Mouse (Mus musculus) liver, embryonic 11.5 days (tissue): Measurements from ENCODE around the gene Hdac9. TPM values are rescaled to one million over a fixed set of nuclear protein-coding genes. Genes with fewer than 3 reads are reported as not detected.
"Not testable (repeated sequence)": the region's sequence is repeated elsewhere in the genome, so short reads cannot be mapped to it uniquely, and the experiment has no call there.

ENCODE experiments used
- ATAC-seq: fragments of 200-750 bp; cut with Nextera tagmentation; replicated peaks from 2 replicates; pipeline ENCODE4 v1.8.0; 2017; ENCODE audit warnings: moderate number of reproducible peaks, mild to moderate bottlenecking, moderate TSS enrichment, moderate library complexity; ENCODE audit not compliant: low FRiP score
- DNase-seq: peaks from one replicate; pipeline ENCODE4 v3.0.0-alpha.2; 2017; ENCODE audit warnings: low spot score
- H3K27ac ChIP-seq: fragments of 300-500 bp; sonication (generic); 2 replicates; pipeline ENCODE4 v1.5.1; 2014; ENCODE audit warnings: mild to moderate bottlenecking, low read depth, low read length, control low read depth
- H3K27me3 ChIP-seq: fragments of 300-500 bp; sonication (generic); replicated peaks from 2 replicates; pipeline ENCODE4 v1.6.1; 2014; ENCODE audit warnings: low read length, mixed read lengths; ENCODE audit not compliant: control insufficient read depth, insufficient read depth
- H3K36me3 ChIP-seq: fragments of 300-500 bp; sonication (generic); 2 replicates; pipeline ENCODE4 v1.6.1; 2014; ENCODE audit warnings: mild to moderate bottlenecking, low read length, moderate library complexity, mixed read lengths; ENCODE audit not compliant: control insufficient read depth, insufficient read depth
- H3K4me1 ChIP-seq: fragments of 300-500 bp; sonication (generic); replicated peaks from 2 replicates; pipeline ENCODE4 v1.6.1; 2014; ENCODE audit warnings: low read length, mixed read lengths; ENCODE audit not compliant: control insufficient read depth, insufficient read depth
- H3K4me2 ChIP-seq: fragments of 300-500 bp; sonication (generic); 2 replicates; pipeline ENCODE4 v1.6.1; 2014; ENCODE audit warnings: mild to moderate bottlenecking, control low read depth, moderate library complexity
- H3K4me3 ChIP-seq: fragments of 300-500 bp; sonication (generic); 2 replicates; pipeline ENCODE4 v1.5.1; 2014; ENCODE audit warnings: low read depth, low read length, control low read depth
- H3K9ac ChIP-seq: fragments of 300-500 bp; sonication (generic); 2 replicates; pipeline ENCODE4 v1.6.1; 2014; ENCODE audit warnings: low read depth, low read length, control low read depth
- H3K9me3 ChIP-seq: fragments of 300-500 bp; sonication (generic); 2 replicates; pipeline ENCODE4 v1.6.1; 2016; ENCODE audit warnings: low read length, inconsistent platforms, mixed read lengths; ENCODE audit not compliant: control insufficient read depth
- WGBS: fragments of 180-500 bp; shearing (Covaris S2); extraction: QIAGEN DNeasy Blood & Tissue Kit; methylation state at CpG from one replicate; pipeline ENCODE4 v1.1.7; 2014; 5-methylcytosine and 5-hydroxymethylcytosine counted together
- polyA plus RNA-seq: library from polyadenylated mRNA; unstranded; fragments of >200 nt; fragmentation: Nextera tagmentation; extraction: Ambion mirVana; gene quantifications from 2 replicates; pipeline ENCODE4 v1.2.1, GENCODE M21; 2014

The Hdac9 gene
- polyA plus RNA-seq, 1 experiment from 2014 or later: 3.5 TPM

GRCm38 (mm10) chr12:34452643-34453042 lies 464.3 kb downstream of the Hdac9 start:
- Histone ChIP-seq H3K9me3 (no peaks in the 10 kb centered on the region), H3K9ac (no peak overlapping the region), H3K27ac (no peak overlapping the region), H3K4me3 (no peak overlapping the region), H3K4me2 (no peak overlapping the region), H3K4me1 (no peaks in the 10 kb centered on the region), H3K27me3 (no peaks in the 10 kb centered on the region), H3K36me3 (no peaks in the 10 kb centered on the region)
- 84% methylated on average over 5 of the region's 5 CpGs for WGBS
- ATAC-seq: no peak
- no peak for DNase-seq

DNA sequence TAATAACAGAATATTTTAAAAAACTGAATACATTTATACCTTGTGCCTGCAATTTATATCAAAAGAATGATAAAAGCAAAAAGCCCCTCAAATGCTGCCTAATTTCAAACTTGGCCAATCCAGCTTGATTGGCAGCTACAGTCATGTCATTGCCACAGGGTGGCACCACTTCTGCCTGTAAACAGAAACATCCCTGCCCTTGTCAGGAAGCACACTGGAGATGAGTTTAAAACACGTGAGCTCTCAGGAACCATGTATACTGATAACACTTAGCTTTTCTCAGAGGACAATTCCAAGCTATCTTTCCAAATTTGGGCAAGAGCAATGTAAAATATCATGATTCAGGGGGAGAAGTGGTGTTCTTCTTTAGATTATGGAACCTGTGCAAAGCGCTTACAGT lies 465.7 kb downstream of the Hdac9 start:
- no peak overlapping the region for H3K9ac ChIP-seq
- ATAC-seq (no peak), DNase-seq (no peak)

DNA sequence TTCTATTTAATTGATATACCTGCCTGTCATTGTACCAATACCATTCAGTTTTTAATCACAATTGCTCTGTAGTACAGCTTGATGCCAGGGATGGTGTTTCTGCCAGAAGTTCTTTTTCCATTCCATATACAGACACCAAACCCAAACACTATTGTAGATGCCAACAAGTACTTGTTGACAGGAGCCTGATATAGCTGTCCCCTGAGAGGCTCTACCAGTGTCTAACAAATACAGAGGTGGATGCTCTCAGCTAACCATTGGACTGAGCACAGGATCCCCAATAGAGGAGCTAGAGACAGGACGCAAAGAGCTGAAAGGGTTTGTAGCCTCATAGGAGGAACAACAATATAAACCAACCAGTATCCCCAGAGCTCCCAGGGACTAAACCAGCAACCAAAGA lies 472.2 kb downstream of the Hdac9 start:
- not testable (repeated sequence) for H3K4me2 ChIP-seq
- 96% methylated on average over 1 of the region's 1 CpGs for WGBS

More for the DNA sequence above, 465.7 kb downstream of the Hdac9 start:
- H3K9me3 ChIP-seq: no peaks in the 10 kb centered on the region
- no peaks in the 10 kb centered on the region for H3K27me3 ChIP-seq
- H3K4me1 ChIP-seq: no peaks in the 10 kb centered on the region
- no peak overlapping the region for H3K27ac ChIP-seq
- no peaks in the 10 kb centered on the region for H3K36me3 ChIP-seq
- H3K4me3 ChIP-seq: no peak overlapping the region
- 48% methylated on average over 2 of the region's 2 CpGs for WGBS
- H3K4me2 ChIP-seq: no peak overlapping the region

GRCm38 (mm10) chr12:34440930-34441329 lies 476.0 kb downstream of the Hdac9 start:
- 57% methylated on average over 8 of the region's 8 CpGs for WGBS
- DNase-seq (no peak), ATAC-seq (no peak)
- Histone ChIP-seq H3K4me3 (no peak overlapping the region), H3K27me3 (no peaks in the 10 kb centered on the region), H3K9me3 (no peaks in the 10 kb centered on the region), H3K4me2 (no peak overlapping the region), H3K4me1 (no peaks in the 10 kb centered on the region), H3K36me3 (no peaks in the 10 kb centered on the region), H3K9ac (no peak overlapping the region), H3K27ac (no peak overlapping the region)

More for the DNA sequence above, 472.2 kb downstream of the Hdac9 start:
- DNase-seq, H3K27ac ChIP-seq, H3K27me3 ChIP-seq, H3K4me3 ChIP-seq, H3K4me1 ChIP-seq, H3K9me3 ChIP-seq, H3K9ac ChIP-seq, H3K36me3 ChIP-seq, ATAC-seq: not testable (repeated sequence)

DNA sequence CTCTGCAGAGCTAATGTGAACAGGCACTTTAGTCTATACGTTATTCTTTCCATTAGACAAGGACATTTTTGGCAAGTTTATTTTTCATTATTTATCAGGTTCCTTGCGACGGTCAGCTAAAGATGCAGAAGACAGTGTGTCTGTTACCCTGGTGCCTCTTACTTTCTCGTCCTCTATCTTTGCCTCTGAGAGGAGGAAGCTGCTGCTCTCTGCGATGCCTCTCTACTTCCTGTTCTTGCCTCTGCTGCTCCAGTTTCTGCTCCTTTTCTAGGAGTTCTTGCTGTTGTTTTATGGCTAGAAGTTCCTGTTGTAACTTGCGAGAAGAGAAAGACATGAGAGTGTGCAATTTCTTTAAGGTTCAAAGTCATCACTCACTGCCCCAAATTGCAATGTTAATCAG lies 484.0 kb downstream of the Hdac9 start:
- 35% methylated on average over 6 of the region's 6 CpGs for WGBS
- H3K27ac ChIP-seq: no peak overlapping the region
- ATAC-seq: no peak

GRCm38 (mm10) chr12:34432461-34432860 lies 484.4 kb downstream of the Hdac9 start:
- Histone ChIP-seq H3K36me3 (no peaks in the 10 kb centered on the region), H3K9ac (no peak overlapping the region), H3K27ac (no peak overlapping the region), H3K27me3 (no peaks in the 10 kb centered on the region), H3K4me1 (no peaks in the 10 kb centered on the region), H3K4me2 (no peak overlapping the region), H3K9me3 (no peaks in the 10 kb centered on the region), H3K4me3 (no peak overlapping the region)
- ATAC-seq (no peak), DNase-seq (no peak)
- 44% methylated on average over 5 of the region's 5 CpGs for WGBS

More for the DNA sequence above, 484.0 kb downstream of the Hdac9 start:
- Histone ChIP-seq H3K4me1 (no peaks in the 10 kb centered on the region), H3K9me3 (no peaks in the 10 kb centered on the region), H3K27me3 (no peaks in the 10 kb centered on the region), H3K9ac (no peak overlapping the region), H3K4me3 (no peak overlapping the region), H3K4me2 (no peak overlapping the region), H3K36me3 (no peaks in the 10 kb centered on the region)
- no peak for DNase-seq

DNA sequence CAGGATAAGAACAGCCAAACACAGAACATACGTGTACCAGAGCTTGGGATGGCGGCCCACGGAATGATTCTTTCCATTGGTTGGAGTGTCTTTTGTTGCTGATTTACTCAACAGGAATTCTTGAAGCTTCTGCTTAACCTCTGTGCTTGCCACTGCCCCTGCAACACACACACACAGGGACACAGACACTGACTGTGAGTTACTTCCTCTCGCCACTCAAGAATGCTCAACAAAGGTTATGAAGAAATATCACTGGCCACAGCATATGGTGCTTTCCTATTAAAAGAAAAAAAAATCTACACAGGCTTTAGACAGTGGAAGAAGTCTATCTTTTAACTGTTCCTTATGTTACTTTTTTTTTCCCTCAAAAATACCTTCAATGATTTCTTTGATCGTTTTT lies 485.1 kb downstream of the Hdac9 start:
- Histone ChIP-seq H3K4me1 (no peaks in the 10 kb centered on the region), H3K4me2 (no peak overlapping the region), H3K36me3 (no peaks in the 10 kb centered on the region), H3K9me3 (no peaks in the 10 kb centered on the region), H3K27me3 (no peaks in the 10 kb centered on the region), H3K4me3 (no peak overlapping the region), H3K9ac (no peak overlapping the region), H3K27ac (no peak overlapping the region)
- 67% methylated on average over 5 of the region's 5 CpGs for WGBS
- ATAC-seq: no peak
- no peak for DNase-seq

GRCm38 (mm10) chr12:34425468-34425867 lies 491.4 kb downstream of the Hdac9 start:
- Histone ChIP-seq H3K36me3 (no peaks in the 10 kb centered on the region), H3K27ac (no peak overlapping the region), H3K27me3 (no peaks in the 10 kb centered on the region), H3K9ac (no peak overlapping the region), H3K9me3 (no peaks in the 10 kb centered on the region), H3K4me3 (no peak overlapping the region), H3K4me2 (no peak overlapping the region), H3K4me1 (no peaks in the 10 kb centered on the region)
- WGBS: 86% methylated on average over 2 of the region's 2 CpGs
- ATAC-seq: no peak
- DNase-seq: no peak

- H3K9me3 ChIP-seq: no peaks in the 10 kb centered on the region
- H3K27ac ChIP-seq: no peak overlapping the region
- WGBS: 64% methylated on average over 3 of the region's 3 CpGs
- no peak overlapping the region for H3K4me2 ChIP-seq
- no peak overlapping the region for H3K4me3 ChIP-seq
- DNase-seq (no peak), ATAC-seq (no peak)
- no peaks in the 10 kb centered on the region for H3K4me1 ChIP-seq
- H3K9ac ChIP-seq: no peak overlapping the region
- no peaks in the 10 kb centered on the region for H3K36me3 ChIP-seq
- no peaks in the 10 kb centered on the region for H3K27me3 ChIP-seq
Observed at GRCm38 (mm10) chr12:34408139-34408538, 508.8 kb downstream of the Hdac9 start.
